Mouse (Mus musculus): ENCODE measurements around the gene Magi2.
"Not testable (repeated sequence)": the region's sequence is repeated elsewhere in the genome, so short reads cannot be mapped to it uniquely, and the experiment has no call there.

GRCm38 (mm10) chr5:20706322-20707282 is 1479.8 kb downstream of the Magi2 start:
- not testable (repeated sequence) for TF ChIP-seq POLR2A (IDR thresholded peaks at IDR 0.05; ENCODE audit: insufficient read length, low read depth); MYOD1 (IDR thresholded peaks at IDR 0.05; ENCODE audit: control insufficient read depth in 1 of 3, insufficient read length in 2 of 3, low read depth in 2 of 3); CEBPB (IDR thresholded peaks at IDR 0.05; ENCODE audit: insufficient read depth, poor library complexity, severe bottlenecking); USF1 (IDR thresholded peaks at IDR 0.05; ENCODE audit: low read depth); E2F4 (IDR thresholded peaks at IDR 0.05; ENCODE audit: insufficient read depth); SRF (IDR thresholded peaks at IDR 0.05; ENCODE audit: control insufficient read depth, insufficient read length, low read depth)

Measured in myocyte (in vitro differentiated cells).